Mouse (Mus musculus): ENCODE measurements around the gene Mief1. TPM values are rescaled to one million over a fixed set of nuclear protein-coding genes. Genes with fewer than 3 reads are reported as not detected.
A peak's percentile ranks its signal among the peaks of the same experiment; 100 is the strongest.

The Mief1 gene
- polyA plus RNA-seq, 1 experiment from 2014 or later = 26.8 TPM

GRCm38 (mm10) chr15:80203406-80203805 is 30.4 kb upstream of the Mief1 start:
- H3K9ac ChIP-seq (ENCODE audit: low read depth, low read length) = no peak overlapping the region
- no peaks in the 10 kb centered on the region for H3K36me3 ChIP-seq (ENCODE audit: control insufficient read depth, insufficient read depth, low read length)
- no peak overlapping the region for H3K4me3 ChIP-seq (ENCODE audit: low read depth, low read length)
- H3K4me2 ChIP-seq = no peak overlapping the region
- no peaks in the 10 kb centered on the region for H3K27me3 ChIP-seq (ENCODE audit: control insufficient read depth, insufficient read depth, low read length)
- WGBS (ENCODE audit: insufficient replicate concordance) = 21% methylated on average over 4 of the region's 4 CpGs
- H3K4me1 ChIP-seq (ENCODE audit: control insufficient read depth, insufficient read depth, low read length) = no peaks in the 10 kb centered on the region
- H3K27ac ChIP-seq (ENCODE audit: low read depth, low read length) = no peak overlapping the region
- no peak for ATAC-seq (replicated peaks; ENCODE audit: insufficient number of reproducible peaks, low FRiP score, low TSS enrichment)
- H3K9me3 ChIP-seq (replicated peaks; ENCODE audit: control insufficient read depth, low read length) = no peaks in the 10 kb centered on the region

DNA sequence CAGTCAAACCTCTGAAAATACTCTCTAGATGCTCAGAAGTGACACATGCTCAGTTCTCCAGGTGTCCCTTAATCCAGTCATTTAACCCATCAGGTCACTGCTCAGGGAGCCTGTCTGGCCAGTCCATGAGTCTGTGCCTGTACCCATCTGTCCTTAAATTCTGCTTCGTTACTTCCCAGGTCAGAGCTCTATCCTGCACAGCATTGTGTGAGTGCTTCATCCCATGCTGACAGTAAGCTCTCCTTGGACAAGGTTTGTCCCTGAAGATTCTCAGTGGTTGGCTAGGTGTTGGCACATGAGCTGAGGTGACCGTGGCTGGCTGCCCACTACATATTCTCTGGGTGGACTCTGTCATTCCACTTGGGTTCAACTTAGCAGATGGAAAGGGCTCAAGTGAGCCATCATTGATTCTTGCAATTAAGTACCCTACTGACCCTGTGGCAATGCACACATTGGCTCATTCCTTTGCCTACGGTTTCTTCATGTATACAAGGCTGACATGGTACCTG is 27.7 kb upstream of the Mief1 start:
- H3K9me3 ChIP-seq (replicated peaks; ENCODE audit: control insufficient read depth, low read length) = no peaks in the 10 kb centered on the region
- ATAC-seq (replicated peaks; ENCODE audit: insufficient number of reproducible peaks, low FRiP score, low TSS enrichment) = no peak
- 82% methylated on average over 3 of the region's 3 CpGs for WGBS (ENCODE audit: insufficient replicate concordance)

GRCm38 (mm10) chr15:80208446-80208845 is 25.4 kb upstream of the Mief1 start:
- Histone ChIP-seq H3K4me2 (no peak overlapping the region), H3K9me3 (replicated peaks; ENCODE audit: control insufficient read depth, low read length) (no peaks in the 10 kb centered on the region), H3K27ac (ENCODE audit: low read depth, low read length) (no peak overlapping the region), H3K36me3 (ENCODE audit: control insufficient read depth, insufficient read depth, low read length) (peaks cover 3% of the 10 kb centered on the region; the same call in 1 of the 2 replicates), H3K4me1 (ENCODE audit: control insufficient read depth, insufficient read depth, low read length) (no peaks in the 10 kb centered on the region), H3K27me3 (ENCODE audit: control insufficient read depth, insufficient read depth, low read length) (no peaks in the 10 kb centered on the region), H3K9ac (ENCODE audit: low read depth, low read length) (no peak overlapping the region), H3K4me3 (ENCODE audit: low read depth, low read length) (no peak overlapping the region)
- no peak for ATAC-seq (replicated peaks; ENCODE audit: insufficient number of reproducible peaks, low FRiP score, low TSS enrichment)
- 35% methylated on average over 4 of the region's 4 CpGs for WGBS (ENCODE audit: insufficient replicate concordance)

More for the DNA sequence above, 27.7 kb upstream of the Mief1 start:
- Histone ChIP-seq H3K9ac (ENCODE audit: low read depth, low read length) (no peak overlapping the region), H3K4me1 (ENCODE audit: control insufficient read depth, insufficient read depth, low read length) (no peaks in the 10 kb centered on the region), H3K27me3 (ENCODE audit: control insufficient read depth, insufficient read depth, low read length) (no peaks in the 10 kb centered on the region), H3K4me3 (ENCODE audit: low read depth, low read length) (no peak overlapping the region), H3K36me3 (ENCODE audit: control insufficient read depth, insufficient read depth, low read length) (no peaks in the 10 kb centered on the region), H3K27ac (ENCODE audit: low read depth, low read length) (no peak overlapping the region), H3K4me2 (no peak overlapping the region)

DNA sequence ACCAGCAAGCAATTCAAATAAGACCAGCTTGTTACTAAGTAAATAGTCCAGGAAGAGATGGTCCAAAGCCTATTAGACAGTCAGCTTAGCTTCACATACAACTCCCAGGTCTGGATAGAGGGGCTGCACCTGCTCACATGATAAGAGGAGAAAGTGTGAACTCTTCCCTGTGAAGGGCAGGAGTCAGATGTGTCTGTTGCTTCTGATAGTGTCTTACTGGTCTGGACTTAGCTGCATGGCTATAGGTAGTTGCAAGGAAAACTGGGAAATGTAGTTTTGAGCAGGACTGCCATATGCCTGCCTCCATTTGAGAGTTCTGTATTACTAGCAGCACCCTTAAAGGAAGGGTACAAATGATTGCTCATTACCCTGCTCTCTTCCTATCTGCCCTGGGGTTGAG is 20.1 kb upstream of the Mief1 start:
- no peaks in the 10 kb centered on the region for H3K4me1 ChIP-seq (ENCODE audit: control insufficient read depth, insufficient read depth, low read length)
- H3K4me2 ChIP-seq = no peak overlapping the region
- no peak for ATAC-seq (replicated peaks; ENCODE audit: insufficient number of reproducible peaks, low FRiP score, low TSS enrichment)
- no peak overlapping the region for H3K9ac ChIP-seq (ENCODE audit: low read depth, low read length)
- H3K4me3 ChIP-seq (ENCODE audit: low read depth, low read length) = no peak overlapping the region
- peaks cover 3% of the 10 kb centered on the region; the same call in 1 of the 2 replicates for H3K36me3 ChIP-seq (ENCODE audit: control insufficient read depth, insufficient read depth, low read length)
- no peak overlapping the region for H3K27ac ChIP-seq (ENCODE audit: low read depth, low read length)
- no peaks in the 10 kb centered on the region for H3K9me3 ChIP-seq (replicated peaks; ENCODE audit: control insufficient read depth, low read length)
- H3K27me3 ChIP-seq (ENCODE audit: control insufficient read depth, insufficient read depth, low read length) = no peaks in the 10 kb centered on the region

- Histone ChIP-seq H3K27ac (ENCODE audit: low read depth, low read length) (no peak overlapping the region), H3K4me3 (ENCODE audit: low read depth, low read length) (no peak overlapping the region), H3K9me3 (replicated peaks; ENCODE audit: control insufficient read depth, low read length) (no peaks in the 10 kb centered on the region), H3K36me3 (ENCODE audit: control insufficient read depth, insufficient read depth, low read length) (peaks cover 3% of the 10 kb centered on the region; the same call in 1 of the 2 replicates), H3K4me1 (ENCODE audit: control insufficient read depth, insufficient read depth, low read length) (no peaks in the 10 kb centered on the region), H3K4me2 (no peak overlapping the region), H3K9ac (ENCODE audit: low read depth, low read length) (no peak overlapping the region), H3K27me3 (ENCODE audit: control insufficient read depth, insufficient read depth, low read length) (no peaks in the 10 kb centered on the region)
- ATAC-seq (replicated peaks; ENCODE audit: insufficient number of reproducible peaks, low FRiP score, low TSS enrichment) = 0 out of 2 replicates have a peak, but pooled peaks have one; percentile 16
- 15% methylated on average over 10 of the region's 10 CpGs for WGBS (ENCODE audit: insufficient replicate concordance)
These were observed 17.9 kb upstream of the Mief1 start for GRCm38 (mm10) chr15:80215716-80216479.

DNA sequence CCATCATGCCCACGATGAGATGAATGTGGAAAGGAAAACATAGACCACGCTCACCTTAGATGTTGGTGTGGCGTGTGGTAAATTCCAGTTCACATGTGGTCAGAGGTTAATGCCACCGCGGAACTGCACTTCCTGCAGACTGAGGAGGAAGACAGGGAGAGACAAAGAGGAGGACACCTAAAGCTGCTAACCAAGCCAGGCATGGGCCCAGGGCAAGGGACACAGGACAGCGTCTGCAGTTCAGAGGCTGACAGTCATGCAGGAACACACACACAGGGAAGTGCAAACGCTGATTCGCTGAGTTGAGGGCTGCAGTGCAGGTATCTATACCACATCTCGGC is 17.4 kb upstream of the Mief1 start:
- H3K4me1 ChIP-seq (ENCODE audit: control insufficient read depth, insufficient read depth, low read length) = no peaks in the 10 kb centered on the region
- H3K27me3 ChIP-seq (ENCODE audit: control insufficient read depth, insufficient read depth, low read length) = no peaks in the 10 kb centered on the region
- H3K4me2 ChIP-seq = no peak overlapping the region
- no peak overlapping the region for H3K9ac ChIP-seq (ENCODE audit: low read depth, low read length)
- H3K27ac ChIP-seq (ENCODE audit: low read depth, low read length) = no peak overlapping the region
- no peak for ATAC-seq (replicated peaks; ENCODE audit: insufficient number of reproducible peaks, low FRiP score, low TSS enrichment)
- no peaks in the 10 kb centered on the region for H3K9me3 ChIP-seq (replicated peaks; ENCODE audit: control insufficient read depth, low read length)
- H3K36me3 ChIP-seq (ENCODE audit: control insufficient read depth, insufficient read depth, low read length) = peaks cover 3% of the 10 kb centered on the region; the same call in 1 of the 2 replicates
- 61% methylated on average over 9 of the region's 9 CpGs for WGBS (ENCODE audit: insufficient replicate concordance)
- H3K4me3 ChIP-seq (ENCODE audit: low read depth, low read length) = no peak overlapping the region

- no peaks in the 10 kb centered on the region for H3K27me3 ChIP-seq (ENCODE audit: control insufficient read depth, insufficient read depth, low read length)
- H3K9ac ChIP-seq (ENCODE audit: low read depth, low read length) = no peak overlapping the region
- no peaks in the 10 kb centered on the region for H3K36me3 ChIP-seq (ENCODE audit: control insufficient read depth, insufficient read depth, low read length)
- no peak overlapping the region for H3K4me2 ChIP-seq
- 82% methylated on average over 10 of the region's 10 CpGs for WGBS (ENCODE audit: insufficient replicate concordance)
- no peak overlapping the region for H3K4me3 ChIP-seq (ENCODE audit: low read depth, low read length)
- H3K9me3 ChIP-seq (replicated peaks; ENCODE audit: control insufficient read depth, low read length) = no peaks in the 10 kb centered on the region
- ATAC-seq (replicated peaks; ENCODE audit: insufficient number of reproducible peaks, low FRiP score, low TSS enrichment) = no peak
- H3K27ac ChIP-seq (ENCODE audit: low read depth, low read length) = no peak overlapping the region
- no peaks in the 10 kb centered on the region for H3K4me1 ChIP-seq (ENCODE audit: control insufficient read depth, insufficient read depth, low read length)
These were observed 16.3 kb upstream of the Mief1 start for GRCm38 (mm10) chr15:80217476-80217875.

- ATAC-seq (replicated peaks; ENCODE audit: insufficient number of reproducible peaks, low FRiP score, low TSS enrichment) = no peak
- WGBS (ENCODE audit: insufficient replicate concordance) = 27% methylated on average over 14 of the region's 14 CpGs
- Histone ChIP-seq H3K4me2 (peak overlapping the region; percentile 23), H3K27ac (ENCODE audit: low read depth, low read length) (no peak overlapping the region), H3K9me3 (replicated peaks; ENCODE audit: control insufficient read depth, low read length) (no peaks in the 10 kb centered on the region), H3K4me1 (ENCODE audit: control insufficient read depth, insufficient read depth, low read length) (peaks cover 7% of the 10 kb centered on the region), H3K27me3 (ENCODE audit: control insufficient read depth, insufficient read depth, low read length) (no peaks in the 10 kb centered on the region), H3K36me3 (ENCODE audit: control insufficient read depth, insufficient read depth, low read length) (no peaks in the 10 kb centered on the region), H3K9ac (ENCODE audit: low read depth, low read length) (no peak overlapping the region), H3K4me3 (ENCODE audit: low read depth, low read length) (no peak overlapping the region)
These were observed 14.6 kb upstream of the Mief1 start for GRCm38 (mm10) chr15:80219211-80219610.
